In genomic region chr7:35588680-35589428, GRCm38 (mm10) we compare ENCODE assay signal across 21 mouse cellular contexts. TPM values are rescaled to one million over a fixed set of nuclear protein-coding genes. Genes with fewer than 3 reads are reported as not detected.
DNase-seq lines count a peak whose midpoint lies in the region; ATAC-seq and TF ChIP-seq lines count a peak whose summit lies in the region.
"Had no signal": no experiment of that assay in that cellular context is flagged by ENCODE, and none has a peak within 500 bp of the region (broad histone marks: within the 10 kb centered on the region; RNA-seq: fewer than 3 reads in every experiment).

No protein-coding gene starts in this region.

- peaks cover 67% of the 10 kb centered on the region for H3K4me1 ChIP-seq in erythroblast, embryonic 14.5 days (ENCODE audit: control insufficient read depth)
- H3K4me1 ChIP-seq in MEL (ENCODE audit: control insufficient read depth in 1 of 2, insufficient read depth in 2 of 2, low read length in 2 of 2), result peaks cover 12 to 31% of the 10 kb centered on the region in 2 experiments
- peaks cover 67% of the 10 kb centered on the region for H3K4me1 ChIP-seq in limb, embryonic 15.5 days
- peaks cover 32% of the 10 kb centered on the region for H3K4me1 ChIP-seq in liver, postnatal 0 days (ENCODE audit: insufficient read depth)
- peaks cover 22% of the 10 kb centered on the region for H3K4me1 ChIP-seq in midbrain, embryonic 16.5 days (ENCODE audit: control insufficient read depth, insufficient read depth, low read length)

- peaks cover 31% of the 10 kb centered on the region for H3K79me2 ChIP-seq in MEL (ENCODE audit: control insufficient read depth, insufficient read depth, low read length, poor library complexity)

- WGBS in limb, embryonic 15.5 days, result 71% methylated on average over 9 of the region's 9 CpGs
- WGBS in liver, postnatal 0 days (ENCODE audit: insufficient replicate concordance), result 31% methylated on average over 9 of the region's 9 CpGs
- WGBS in midbrain, embryonic 16.5 days, result 92% methylated on average over 9 of the region's 9 CpGs

- peak overlapping the region; percentile 32 for H3K9ac ChIP-seq in MEL (ENCODE audit: control insufficient read depth, low read depth, low read length, poor library complexity, severe bottlenecking)
- H3K9ac ChIP-seq in limb, embryonic 15.5 days, result no peak overlapping the region
- H3K9ac ChIP-seq in liver, postnatal 0 days (replicated peaks), result peak overlapping the region; percentile 23; the same call in 1 of the 2 replicates
- H3K9ac ChIP-seq in midbrain, embryonic 16.5 days (ENCODE audit: low read depth, low read length), result no peak overlapping the region
- H3K9ac ChIP-seq: heart, embryonic 13.5 days had no signal

- H3K27me3 ChIP-seq in erythroblast, embryonic 14.5 days (ENCODE audit: control insufficient read depth), result peaks cover 16% of the 10 kb centered on the region
- no peaks in the 10 kb centered on the region for H3K27me3 ChIP-seq in MEL (ENCODE audit: control insufficient read depth in 1 of 2, insufficient read depth in 2 of 2, low read length in 2 of 2)
- peaks cover 14% of the 10 kb centered on the region for H3K27me3 ChIP-seq in limb, embryonic 15.5 days
- H3K27me3 ChIP-seq in liver, postnatal 0 days (ENCODE audit: insufficient read depth, low read length), result peaks cover 16% of the 10 kb centered on the region
- peaks cover 12% of the 10 kb centered on the region for H3K27me3 ChIP-seq in midbrain, embryonic 16.5 days (ENCODE audit: control insufficient read depth, insufficient read depth, low read depth, low read length)

- H3K27ac ChIP-seq in MEL (ENCODE audit: control insufficient read depth, low read depth, low read length), result peak overlapping the region; percentile 96
- H3K27ac ChIP-seq in limb, embryonic 15.5 days, result peak overlapping the region; percentile 94; the same call in 1 of the 2 replicates
- peak overlapping the region; percentile 72 for H3K27ac ChIP-seq in liver, postnatal 0 days (ENCODE audit: low read depth)
- H3K27ac ChIP-seq in midbrain, embryonic 16.5 days (ENCODE audit: low read length), result no peak overlapping the region
- H3K27ac ChIP-seq: heart, embryonic 13.5 days had no signal

- H3K4me3 ChIP-seq in erythroblast, embryonic 14.5 days (replicated peaks), result peak overlapping the region; percentile 52
- peak overlapping the region; percentile 40 to 47; a peak in 3 of 4 replicates for H3K4me3 ChIP-seq in MEL (ENCODE audit: control insufficient read depth in 1 of 2, insufficient read depth in 1 of 2, low read depth in 2 of 2, low read length in 2 of 2)
- no peak overlapping the region for H3K4me3 ChIP-seq in limb, embryonic 15.5 days
- no peak overlapping the region for H3K4me3 ChIP-seq in liver, postnatal 0 days (ENCODE audit: low read depth, low read length)
- no peak overlapping the region for H3K4me3 ChIP-seq in midbrain, embryonic 16.5 days (ENCODE audit: low read depth, low read length)
- H3K4me3 ChIP-seq: heart, embryonic 13.5 days had no signal

- TF ChIP-seq EP300 in MEL (IDR thresholded peaks at IDR 0.05; ENCODE audit: low read depth in 1 of 2, low read length in 2 of 2), result peak; percentile 82 to 91
- TF ChIP-seq EP300 in liver, postnatal 0 days (IDR thresholded peaks at IDR 0.05; ENCODE audit: low read depth), result no peak

- H3K9me3 ChIP-seq in erythroblast, embryonic 14.5 days (ENCODE audit: control insufficient read depth, low read length), result peaks cover 6% of the 10 kb centered on the region; the same call in 1 of the 2 replicates
- no peaks in the 10 kb centered on the region for H3K9me3 ChIP-seq in MEL (replicated peaks; ENCODE audit: insufficient read depth, low read length)
- no peaks in the 10 kb centered on the region for H3K9me3 ChIP-seq in limb, embryonic 15.5 days
- no peaks in the 10 kb centered on the region for H3K9me3 ChIP-seq in liver, postnatal 0 days (ENCODE audit: low read length)
- no peaks in the 10 kb centered on the region for H3K9me3 ChIP-seq in midbrain, embryonic 16.5 days (replicated peaks; ENCODE audit: control insufficient read depth, low read length, poor library complexity, severe bottlenecking)
- H3K9me3 ChIP-seq: heart, embryonic 13.5 days had no signal

- no peak for ATAC-seq in erythroblast, adult 5-6 weeks (replicated peaks; ENCODE audit: low FRiP score, poor library complexity, severe bottlenecking)
- ATAC-seq in limb, embryonic 15.5 days (ENCODE audit: insufficient number of reproducible peaks, low FRiP score, low TSS enrichment, low read depth), result no peak
- no peak for ATAC-seq in liver, postnatal 0 days
- ATAC-seq in midbrain, embryonic 16.5 days, result no peak
- ATAC-seq: forebrain, embryonic 14.5 days; hindbrain, embryonic 16.5 days had no signal

- TF ChIP-seq CTCF in MEL (IDR thresholded peaks at IDR 0.05 in 2 of 3, conservative IDR thresholded peaks at IDR 0.05 in 1 of 3; ENCODE audit: control insufficient read depth in 1 of 3, insufficient read depth in 1 of 3, low read depth in 2 of 3, low read length in 3 of 3, poor library complexity in 1 of 3, severe bottlenecking in 1 of 3), result no peak
- TF ChIP-seq CTCF in liver, postnatal 0 days (IDR thresholded peaks at IDR 0.05; ENCODE audit: low read depth), result no peak

- 0 out of 2 replicates have a peak overlapping the region, but pooled peaks have one; percentile 4 for H3K4me2 ChIP-seq in limb, embryonic 15.5 days
- H3K4me2 ChIP-seq in liver, postnatal 0 days (ENCODE audit: low read depth, low read length), result peak overlapping the region; percentile 56
- H3K4me2 ChIP-seq in midbrain, embryonic 16.5 days (ENCODE audit: low read length), result no peak overlapping the region
- H3K4me2 ChIP-seq: heart, embryonic 13.5 days had no signal

- TF ChIP-seq RAD21 in MEL (IDR thresholded peaks at IDR 0.05; ENCODE audit: low read depth, low read length), result no peak

- DNase-seq in MEL (ENCODE audit: low read depth, low spot score), result peak; percentile 93
- DNase-seq in liver, postnatal 0 days, result no peak
- no peak for DNase-seq in layer of hippocampus, postnatal 10 days (ENCODE audit: low spot score in 2 of 2)
- DNase-seq in adrenal gland, postnatal 10 days, result no peak
- DNase-seq: cerebellum, postnatal 14 days; heart, postnatal 36 days; kidney, adult 18-20 months; kidney, postnatal 10 days; lung, adult 18-20 months; lung, postnatal 4 days; midbrain, embryonic 14.5 days; thymus, adult 18-20 months had no signal

- peaks cover 38% of the 10 kb centered on the region for H3K36me3 ChIP-seq in erythroblast, embryonic 14.5 days (ENCODE audit: control insufficient read depth)
- peaks cover 2 to 23% of the 10 kb centered on the region in 2 experiments; a peak in 2 of 4 replicates for H3K36me3 ChIP-seq in MEL (ENCODE audit: control insufficient read depth in 1 of 2, insufficient read depth in 2 of 2, low read length in 2 of 2)
- H3K36me3 ChIP-seq in limb, embryonic 15.5 days, result peaks cover 19% of the 10 kb centered on the region
- peaks cover 18% of the 10 kb centered on the region for H3K36me3 ChIP-seq in liver, postnatal 0 days (replicated peaks; ENCODE audit: insufficient read depth, low read length)
- peaks cover 10% of the 10 kb centered on the region for H3K36me3 ChIP-seq in midbrain, embryonic 16.5 days (ENCODE audit: control insufficient read depth, insufficient read depth, low read length)

- TF ChIP-seq POLR2A in MEL (IDR thresholded peaks at IDR 0.05; ENCODE audit: control insufficient read depth in 1 of 2, insufficient read depth in 1 of 2, low read depth in 1 of 2, low read length in 2 of 2, poor library complexity in 1 of 2), result no peak

RNA-seq across cellular contexts. Expression of gene Ankrd27, which starts 2.8 kb away (rescaled TPM):
- 2.0 and 4.3 TPM in 2 replicates for polyA plus RNA-seq in erythroblast, embryonic 14.5 days (2012)
- total RNA-seq in erythroblast, adult 5-6 weeks (2015; ENCODE audit: low replicate concordance), result 11.5 and 35.4 TPM in 2 replicates
- total RNA-seq in erythroblast, adult 5-6 weeks (2017; ENCODE audit: low replicate concordance), result 12.3 and 20.6 TPM in 2 replicates
- total RNA-seq in MEL (2012; rRNA removed), result 74.2 and 74.9 TPM in 2 replicates
- 100 to 1,000 TPM in 1 of 2 experiments, 10 to 100 TPM in 1; 49.0 to 103 TPM for polyA plus RNA-seq in MEL (2012; ENCODE audit: insufficient read depth in 1 of 2, insufficient read length in 2 of 2, low read depth in 1 of 2, low replicate concordance in 2 of 2, missing spikeins in 1 of 2)
- 54.4 and 55.0 TPM in 2 replicates for polyA plus RNA-seq in limb, embryonic 15.5 days (2015; fragmentation: Nextera tagmentation; extraction: Ambion mirVana)
- 11.8 and 14.2 TPM in 2 replicates for polyA plus RNA-seq in liver, postnatal 0 days (2015; fragmentation: Nextera tagmentation; extraction: Ambion mirVana)
- 10 to 100 TPM; 40.1 to 46.4 TPM for total RNA-seq in layer of hippocampus, postnatal 10 days (2021)
- 18.4 and 19.0 TPM in 2 replicates for polyA plus RNA-seq in midbrain, embryonic 16.5 days (2015; fragmentation: Nextera tagmentation; extraction: Ambion mirVana)
- 10 to 100 TPM; 30.1 to 35.3 TPM for total RNA-seq in adrenal gland, postnatal 10 days (2021)

RNA-seq across cellular contexts. Expression of gene Rgs9bp, which starts 3.5 kb away (rescaled TPM):
- polyA plus RNA-seq in erythroblast, embryonic 14.5 days (2012), result 0.01 TPM in 1 of 2 replicates, not detected in the other
- 0.42 and 1.7 TPM in 2 replicates for total RNA-seq in erythroblast, adult 5-6 weeks (2015; ENCODE audit: low replicate concordance)
- 0.14 and 0.68 TPM in 2 replicates for total RNA-seq in erythroblast, adult 5-6 weeks (2017; ENCODE audit: low replicate concordance)
- total RNA-seq in MEL (2012; rRNA removed), result 0.10 and 0.12 TPM in 2 replicates
- polyA plus RNA-seq in MEL (2012; ENCODE audit: insufficient read depth in 1 of 2, insufficient read length in 2 of 2, low read depth in 1 of 2, low replicate concordance in 2 of 2, missing spikeins in 1 of 2), result under 1 TPM in 1 of 2 experiments, not detected in 1; 0.43 TPM
- polyA plus RNA-seq in limb, embryonic 15.5 days (2015; fragmentation: Nextera tagmentation; extraction: Ambion mirVana), result 0.52 and 0.63 TPM in 2 replicates
- 0.02 TPM in 1 of 2 replicates, not detected in the other for polyA plus RNA-seq in liver, postnatal 0 days (2015; fragmentation: Nextera tagmentation; extraction: Ambion mirVana)
- under 1 TPM; 0.62 to 0.87 TPM for total RNA-seq in layer of hippocampus, postnatal 10 days (2021)
- polyA plus RNA-seq in midbrain, embryonic 16.5 days (2015; fragmentation: Nextera tagmentation; extraction: Ambion mirVana), result 0.04 and 0.06 TPM in 2 replicates
- total RNA-seq in adrenal gland, postnatal 10 days (2021), result under 1 TPM; 0.51 to 0.88 TPM

RNA-seq across cellular contexts. Expression of gene Nudt19, which starts 32.8 kb away (rescaled TPM):
- polyA plus RNA-seq in erythroblast, embryonic 14.5 days (2012), result 8.9 and 10.5 TPM in 2 replicates
- total RNA-seq in erythroblast, adult 5-6 weeks (2015; ENCODE audit: low replicate concordance), result 55.3 and 55.8 TPM in 2 replicates
- 10.0 and 24.4 TPM in 2 replicates for total RNA-seq in erythroblast, adult 5-6 weeks (2017; ENCODE audit: low replicate concordance)
- 83.2 and 89.1 TPM in 2 replicates for total RNA-seq in MEL (2012; rRNA removed)
- 100 to 1,000 TPM in 1 of 2 experiments, 10 to 100 TPM in 1; 67.6 to 631 TPM for polyA plus RNA-seq in MEL (2012; ENCODE audit: insufficient read depth in 1 of 2, insufficient read length in 2 of 2, low read depth in 1 of 2, low replicate concordance in 2 of 2, missing spikeins in 1 of 2)
- 47.5 and 49.3 TPM in 2 replicates for polyA plus RNA-seq in limb, embryonic 15.5 days (2015; fragmentation: Nextera tagmentation; extraction: Ambion mirVana)
- 79.4 and 79.9 TPM in 2 replicates for polyA plus RNA-seq in liver, postnatal 0 days (2015; fragmentation: Nextera tagmentation; extraction: Ambion mirVana)
- 10 to 100 TPM; 63.4 to 77.1 TPM for total RNA-seq in layer of hippocampus, postnatal 10 days (2021)
- 93.0 and 102 TPM in 2 replicates for polyA plus RNA-seq in midbrain, embryonic 16.5 days (2015; fragmentation: Nextera tagmentation; extraction: Ambion mirVana)
- 10 to 100 TPM; 54.1 to 64.3 TPM for total RNA-seq in adrenal gland, postnatal 10 days (2021)

RNA-seq across cellular contexts. Expression of gene Tdrd12, which starts 51.3 kb away (rescaled TPM):
- polyA plus RNA-seq in erythroblast, embryonic 14.5 days (2012), result not detected in 2 replicates
- not detected in 2 replicates for total RNA-seq in erythroblast, adult 5-6 weeks (2015; ENCODE audit: low replicate concordance)
- total RNA-seq in erythroblast, adult 5-6 weeks (2017; ENCODE audit: low replicate concordance), result 0.94 TPM in 1 of 2 replicates, not detected in the other
- total RNA-seq in MEL (2012; rRNA removed), result 0.26 and 0.50 TPM in 2 replicates
- polyA plus RNA-seq in MEL (2012; ENCODE audit: insufficient read depth in 1 of 2, insufficient read length in 2 of 2, low read depth in 1 of 2, low replicate concordance in 2 of 2, missing spikeins in 1 of 2), result under 1 TPM in 1 of 2 experiments, not detected in 1; 0.25 TPM
- 0.19 and 0.36 TPM in 2 replicates for polyA plus RNA-seq in limb, embryonic 15.5 days (2015; fragmentation: Nextera tagmentation; extraction: Ambion mirVana)
- polyA plus RNA-seq in liver, postnatal 0 days (2015; fragmentation: Nextera tagmentation; extraction: Ambion mirVana), result 0.13 and 0.26 TPM in 2 replicates
- total RNA-seq in layer of hippocampus, postnatal 10 days (2021), result 1 to 10 TPM in 1 of 2 experiments, under 1 TPM in 1; 0.76 to 1.2 TPM
- polyA plus RNA-seq in midbrain, embryonic 16.5 days (2015; fragmentation: Nextera tagmentation; extraction: Ambion mirVana), result 0.37 and 0.63 TPM in 2 replicates
- under 1 TPM; 0.30 to 0.33 TPM for total RNA-seq in adrenal gland, postnatal 10 days (2021)
- total RNA-seq: gastrocnemius, postnatal 4 days; heart, postnatal 36 days had no signal
- polyA plus RNA-seq: small intestine, adult 2 months had no signal

RNA-seq across cellular contexts. Expression of gene Pdcd5, which starts 58.5 kb away (rescaled TPM):
- polyA plus RNA-seq in erythroblast, embryonic 14.5 days (2012), result 17.2 and 20.6 TPM in 2 replicates
- 5.2 and 45.3 TPM in 2 replicates for total RNA-seq in erythroblast, adult 5-6 weeks (2015; ENCODE audit: low replicate concordance)
- total RNA-seq in erythroblast, adult 5-6 weeks (2017; ENCODE audit: low replicate concordance), result 16.6 and 17.1 TPM in 2 replicates
- 221 and 232 TPM in 2 replicates for total RNA-seq in MEL (2012; rRNA removed)
- polyA plus RNA-seq in MEL (2012; ENCODE audit: insufficient read depth in 1 of 2, insufficient read length in 2 of 2, low read depth in 1 of 2, low replicate concordance in 2 of 2, missing spikeins in 1 of 2), result 1,000 to 10,000 TPM in 1 of 2 experiments, 100 to 1,000 TPM in 1; 118 to 1,267 TPM
- 222 and 241 TPM in 2 replicates for polyA plus RNA-seq in limb, embryonic 15.5 days (2015; fragmentation: Nextera tagmentation; extraction: Ambion mirVana)
- 162 and 163 TPM in 2 replicates for polyA plus RNA-seq in liver, postnatal 0 days (2015; fragmentation: Nextera tagmentation; extraction: Ambion mirVana)
- 10 to 100 TPM; 96.9 to 98.5 TPM for total RNA-seq in layer of hippocampus, postnatal 10 days (2021)
- polyA plus RNA-seq in midbrain, embryonic 16.5 days (2015; fragmentation: Nextera tagmentation; extraction: Ambion mirVana), result 233 and 236 TPM in 2 replicates
- total RNA-seq in adrenal gland, postnatal 10 days (2021), result 100 to 1,000 TPM in 1 of 2 experiments, 10 to 100 TPM in 1; 96.1 to 103 TPM

Comparison
In these comparisons a context has a peak if more than half of its experiments do, and no peak if none do; other contexts are left out.
1. H3K4me3 ChIP-seq: peak in erythroblast, embryonic 14.5 days (single experiment) and MEL (2 of 2); none in limb, embryonic 15.5 days (single experiment), liver, postnatal 0 days (single experiment) and midbrain, embryonic 16.5 days (single experiment).
2. H3K9ac ChIP-seq: peak in MEL (single experiment) and liver, postnatal 0 days (single experiment); none in limb, embryonic 15.5 days (single experiment) and midbrain, embryonic 16.5 days (single experiment).